Mouse (Mus musculus) bone marrow macrophage, adult 2 months (primary cell): ENCODE data around the gene Drc3.

Source experiments
- CTCF ChIP-seq: IDR thresholded peaks from 2 replicates; pipeline ENCODE4 v1.5.1; 2012; ENCODE audit warnings: low read depth, mild to moderate bottlenecking, low read length, moderate library complexity
- POLR2A ChIP-seq: IDR thresholded peaks from 2 replicates; pipeline ENCODE4 v1.6.1; 2012; ENCODE audit warnings: mild to moderate bottlenecking, low read depth, low read length, borderline replicate concordance

DNA sequence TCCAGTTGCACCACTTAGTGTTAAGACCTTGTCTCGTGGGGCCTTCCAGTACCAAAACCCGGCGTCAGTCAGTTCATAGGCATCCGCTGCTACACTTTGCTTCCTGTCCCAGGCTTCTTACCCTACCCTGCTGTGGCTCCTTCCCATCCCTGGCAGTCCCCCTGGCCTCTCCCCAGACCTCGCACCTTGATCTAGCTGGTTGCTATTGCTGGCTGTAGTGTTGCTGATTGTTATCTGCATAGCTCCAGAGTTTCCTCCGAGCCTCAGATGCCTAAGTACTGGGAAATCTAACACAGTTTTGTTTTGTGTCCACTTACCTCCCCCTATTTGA, 65.3 kb downstream of the Drc3 start:
- TF ChIP-seq POLR2A (no peak), CTCF (no peak)
